Mouse (Mus musculus): ENCODE results near the gene Ispd. TPM values are rescaled to one million over a fixed set of nuclear protein-coding genes. Genes with fewer than 3 reads are reported as not detected.

Gene Ispd
- polyA plus RNA-seq, 1 experiment from 2014 or later, result 0.33 TPM

DNA sequence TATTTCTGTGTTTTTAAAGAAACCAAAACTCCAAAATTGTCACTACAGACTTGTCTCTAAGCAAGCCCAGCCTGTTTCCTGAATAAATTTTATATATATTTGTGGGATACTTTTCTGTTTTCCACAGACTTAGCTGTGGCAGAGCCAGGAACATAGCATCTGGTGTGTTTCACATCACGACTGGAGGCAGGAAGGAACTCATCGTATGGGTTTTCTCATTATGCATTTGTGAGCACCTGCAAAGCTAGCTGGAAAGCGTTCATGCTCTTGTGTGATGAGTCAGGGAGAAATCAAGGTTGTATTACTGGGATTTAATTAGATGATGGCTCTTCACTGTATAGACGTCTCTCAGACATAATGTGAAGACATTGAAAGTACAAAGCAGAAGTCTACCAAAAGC lies 90.2 kb downstream of the Ispd start:
- in situ Hi-C loops (cut with MboI; ENCODE audit: low pct_unique_long_range_greater_than_20kb), result no loop called here
- no peak for DNase-seq (ENCODE audit: low read depth, low spot score)
- ChIA-PET POLR2A (no interaction called here), CTCF (no interaction called here)
- no peak for TF ChIP-seq CTCF (IDR thresholded peaks at IDR 0.05)
- no peak for ATAC-seq
- no peaks in the 10 kb centered on the region for H3K27me3 ChIP-seq

GRCm38 (mm10) chr12:36474171-36474570 lies 92.9 kb downstream of the Ispd start:
- DNase-seq (ENCODE audit: low read depth, low spot score) (no peak), ATAC-seq (no peak)
- TF ChIP-seq CTCF (IDR thresholded peaks at IDR 0.05), result no peak
- ChIA-PET POLR2A (no interaction called here), CTCF (no interaction called here)
- H3K27me3 ChIP-seq, result no peaks in the 10 kb centered on the region
- in situ Hi-C loops (cut with MboI; ENCODE audit: low pct_unique_long_range_greater_than_20kb), result no loop called here

GRCm38 (mm10) chr12:36475269-36475668 lies 94.0 kb downstream of the Ispd start:
- ChIA-PET CTCF (no interaction called here), POLR2A (no interaction called here)
- ATAC-seq, result no peak
- DNase-seq (ENCODE audit: low read depth, low spot score), result no peak
- no peak for TF ChIP-seq CTCF (IDR thresholded peaks at IDR 0.05)
- no peaks in the 10 kb centered on the region for H3K27me3 ChIP-seq
- in situ Hi-C loops (cut with MboI; ENCODE audit: low pct_unique_long_range_greater_than_20kb), result no loop called here

- in situ Hi-C loops (cut with MboI; ENCODE audit: low pct_unique_long_range_greater_than_20kb), result no loop called here
- DNase-seq (ENCODE audit: low read depth, low spot score), result no peak
- POLR2A ChIA-PET, result no interaction called here
- no peak for ATAC-seq
- H3K27me3 ChIP-seq, result no peaks in the 10 kb centered on the region
- CTCF ChIA-PET, result no interaction called here
- no peak for TF ChIP-seq CTCF (IDR thresholded peaks at IDR 0.05)
Measured at GRCm38 (mm10) chr12:36476476-36476875, 95.2 kb downstream of the Ispd start.

DNA sequence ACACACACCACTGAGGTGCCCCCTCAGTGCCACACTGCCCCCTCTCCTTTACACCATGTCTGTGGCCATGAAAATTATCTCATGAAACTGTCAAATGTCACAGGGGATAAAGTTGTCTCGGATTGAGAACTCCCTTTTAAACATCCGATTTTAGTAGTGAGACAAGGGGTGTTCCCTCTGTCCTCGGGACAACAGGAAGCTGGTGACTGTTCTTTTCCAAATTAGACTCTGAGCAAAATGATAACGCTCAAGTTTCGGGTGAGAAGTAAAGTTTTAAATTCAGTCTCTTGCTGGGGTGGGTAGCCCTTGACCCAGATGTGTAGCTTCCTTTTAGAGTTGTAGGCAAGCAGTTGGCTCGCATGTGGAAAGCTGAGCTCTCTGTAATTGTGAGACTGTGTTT lies 96.3 kb downstream of the Ispd start:
- DNase-seq (ENCODE audit: low read depth, low spot score), result no peak

GRCm38 (mm10) chr12:36477926-36478325 lies 96.7 kb downstream of the Ispd start:
- CTCF ChIA-PET, result interaction anchor here (1.0 kb wide), 1 partner anchor 17 kb away, joined by 3 read pairs; no protein-coding TSS in a partner anchor
- ATAC-seq (no peak), DNase-seq (ENCODE audit: low read depth, low spot score) (no peak)
- POLR2A ChIA-PET, result no interaction called here
- no peak for TF ChIP-seq CTCF (IDR thresholded peaks at IDR 0.05)
- no peaks in the 10 kb centered on the region for H3K27me3 ChIP-seq
- in situ Hi-C loops (cut with MboI; ENCODE audit: low pct_unique_long_range_greater_than_20kb), result no loop called here

More for the DNA sequence above, 96.3 kb downstream of the Ispd start:
- H3K27me3 ChIP-seq, result no peaks in the 10 kb centered on the region
- ChIA-PET CTCF (interaction anchor here (1.0 kb wide), 1 partner anchor 17 kb away, joined by 3 read pairs; no protein-coding TSS in a partner anchor), POLR2A (no interaction called here)
- in situ Hi-C loops (cut with MboI; ENCODE audit: low pct_unique_long_range_greater_than_20kb), result no loop called here
- ATAC-seq, result no peak
- TF ChIP-seq CTCF (IDR thresholded peaks at IDR 0.05), result no peak

- TF ChIP-seq CTCF (IDR thresholded peaks at IDR 0.05), result no peak
- no peak for DNase-seq (ENCODE audit: low read depth, low spot score)
- ATAC-seq, result no peak
- in situ Hi-C loops (cut with MboI; ENCODE audit: low pct_unique_long_range_greater_than_20kb), result no loop called here
- POLR2A ChIA-PET, result interaction anchor here (0.7 kb wide), 1 partner anchor 27 kb away, joined by 3 read pairs; no protein-coding TSS in a partner anchor
- no peaks in the 10 kb centered on the region for H3K27me3 ChIP-seq
- CTCF ChIA-PET, result no interaction called here
Measured at GRCm38 (mm10) chr12:36481742-36482141, 100.5 kb downstream of the Ispd start.

DNA sequence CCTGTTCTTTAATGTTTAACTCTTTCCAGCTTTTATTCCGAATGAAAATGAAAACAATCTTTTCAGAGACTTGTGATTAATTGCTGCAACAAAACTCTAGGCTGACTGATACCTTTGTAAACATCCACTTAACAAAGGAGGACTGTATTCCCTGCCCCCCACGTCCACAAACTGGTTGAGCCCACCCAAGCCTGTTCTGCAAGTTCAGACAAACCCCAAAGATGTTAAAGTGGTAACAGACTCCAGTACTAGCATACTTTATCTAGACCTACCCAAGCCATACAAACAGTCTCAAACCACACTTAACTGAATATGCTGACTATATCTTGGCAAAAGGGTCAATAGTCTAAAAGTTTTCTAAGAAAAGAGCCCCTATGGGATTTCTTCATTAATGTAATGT lies 102.1 kb downstream of the Ispd start:
- DNase-seq (ENCODE audit: low read depth, low spot score) (no peak), ATAC-seq (no peak)
- no peaks in the 10 kb centered on the region for H3K27me3 ChIP-seq
- ChIA-PET CTCF (no interaction called here), POLR2A (no interaction called here)
- in situ Hi-C loops (cut with MboI; ENCODE audit: low pct_unique_long_range_greater_than_20kb), result no loop called here
- no peak for TF ChIP-seq CTCF (IDR thresholded peaks at IDR 0.05)

DNA sequence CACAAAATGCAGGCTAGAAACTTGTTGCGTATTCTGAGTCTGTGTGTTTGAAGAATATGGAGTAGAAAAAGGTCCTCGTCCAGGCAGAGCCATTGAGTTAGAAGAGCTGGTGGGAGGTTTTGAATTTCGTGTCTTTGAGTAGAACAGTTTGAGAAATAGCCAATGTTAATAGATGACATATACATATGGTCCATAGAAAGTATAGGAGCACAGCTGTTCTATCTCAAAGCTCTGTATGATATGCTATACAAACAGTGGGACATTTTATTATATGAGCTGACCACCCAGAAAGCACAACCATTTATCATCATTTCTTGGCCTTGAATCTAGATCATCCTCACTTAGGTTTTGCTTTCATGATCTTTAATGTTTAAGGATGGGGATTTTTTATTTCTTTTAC lies 116.3 kb downstream of the Ispd start:
- no peak for TF ChIP-seq CTCF (IDR thresholded peaks at IDR 0.05)
- DNase-seq (ENCODE audit: low read depth, low spot score), result no peak
- POLR2A ChIA-PET, result no interaction called here
- no peak for ATAC-seq
- CTCF ChIA-PET, result no interaction called here
- in situ Hi-C loops (cut with MboI; ENCODE audit: low pct_unique_long_range_greater_than_20kb), result no loop called here
- H3K27me3 ChIP-seq, result no peaks in the 10 kb centered on the region

- no peaks in the 10 kb centered on the region for H3K27me3 ChIP-seq
- POLR2A ChIA-PET, result interaction anchor here (0.6 kb wide), 1 partner anchor 63 kb away, joined by 3 read pairs; no protein-coding TSS in a partner anchor
- TF ChIP-seq CTCF (IDR thresholded peaks at IDR 0.05), result no peak
- in situ Hi-C loops (cut with MboI; ENCODE audit: low pct_unique_long_range_greater_than_20kb), result no loop called here
- ATAC-seq, result no peak
- CTCF ChIA-PET, result no interaction called here
- no peak for DNase-seq (ENCODE audit: low read depth, low spot score)
Measured at GRCm38 (mm10) chr12:36507111-36507903, 126.1 kb downstream of the Ispd start.

DNA sequence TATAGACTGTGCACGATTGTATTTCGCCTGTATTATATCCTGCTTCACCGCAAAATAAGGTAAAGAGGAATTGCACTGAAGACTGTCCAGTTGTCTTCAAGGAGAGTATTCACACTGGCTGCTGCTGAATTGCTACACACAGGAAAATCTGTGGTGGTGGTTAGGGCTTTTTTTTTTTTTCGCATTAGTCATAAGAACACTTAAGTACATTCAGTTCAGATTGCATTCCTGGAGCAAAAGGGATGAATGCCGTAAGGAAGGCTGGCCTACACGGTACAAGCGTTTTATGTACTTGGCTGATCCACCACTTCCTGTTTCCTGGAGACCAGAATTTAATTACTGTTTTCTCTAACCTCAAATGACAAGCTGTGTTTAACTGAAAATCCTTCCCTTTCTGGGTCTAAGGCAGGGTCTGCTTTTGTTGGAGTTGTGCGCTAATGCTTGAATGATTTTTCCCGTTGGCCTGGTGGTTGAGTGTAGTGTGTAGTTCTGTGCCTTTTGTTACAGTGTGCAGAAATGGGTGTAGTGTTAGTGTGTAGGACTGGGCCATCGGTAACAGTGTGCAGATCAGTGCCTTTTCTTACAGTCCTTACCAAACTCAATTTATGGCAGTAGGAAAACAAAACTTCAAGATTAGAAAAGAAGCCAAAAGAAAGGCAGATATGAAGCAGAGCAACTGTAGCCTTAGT lies 128.8 kb downstream of the Ispd start:
- no peak for TF ChIP-seq CTCF (IDR thresholded peaks at IDR 0.05)
- H3K27me3 ChIP-seq, result no peaks in the 10 kb centered on the region
- ChIA-PET CTCF (no interaction called here), POLR2A (no interaction called here)
- peak; percentile 62 for DNase-seq (ENCODE audit: low read depth, low spot score)
- peak; percentile 98 for ATAC-seq
- in situ Hi-C loops (cut with MboI; ENCODE audit: low pct_unique_long_range_greater_than_20kb), result no loop called here
